Mouse (Mus musculus) macrophage (primary cell): ENCODE measurements around the gene Prune1. TPM values are rescaled to one million over a fixed set of nuclear protein-coding genes. Genes with fewer than 3 reads are reported as not detected.

ENCODE experiments used
- H3K27ac ChIP-seq: fragments of 350-480 bp; formaldehyde crosslinking; 2 replicates; pipeline ENCODE4 v1.9.0; 2021
- H3K36me3 ChIP-seq: fragments of 350-480 bp; formaldehyde crosslinking; 2 replicates; pipeline ENCODE4 v1.9.0; 2021; ENCODE audit errors: inconsistent target
- H3K4me3 ChIP-seq: fragments of 350-480 bp; formaldehyde crosslinking; 2 replicates; pipeline ENCODE4 v1.9.0; 2021; ENCODE audit errors: inconsistent target
- H3K79me2 ChIP-seq: fragments of 350-480 bp; formaldehyde crosslinking; 2 replicates; pipeline ENCODE4 v1.9.0; 2021; ENCODE audit errors: inconsistent target
- WGBS: methylation state at CpG from one replicate; pipeline ENCODE4 v1.1.7; 2026; ENCODE audit warnings: inconsistent platforms; ENCODE audit not compliant: missing documents; 5-methylcytosine and 5-hydroxymethylcytosine counted together
- polyA plus RNA-seq: library from polyadenylated mRNA; stranded (reverse); fragments of 250-400 nt; gene quantifications from 3 replicates; pipeline ENCODE4 v1.2.4, GENCODE M21; 2018; ENCODE audit warnings: inconsistent platforms

Gene Prune1
- polyA plus RNA-seq, 1 experiment from 2014 or later, result 27.9 TPM

DNA sequence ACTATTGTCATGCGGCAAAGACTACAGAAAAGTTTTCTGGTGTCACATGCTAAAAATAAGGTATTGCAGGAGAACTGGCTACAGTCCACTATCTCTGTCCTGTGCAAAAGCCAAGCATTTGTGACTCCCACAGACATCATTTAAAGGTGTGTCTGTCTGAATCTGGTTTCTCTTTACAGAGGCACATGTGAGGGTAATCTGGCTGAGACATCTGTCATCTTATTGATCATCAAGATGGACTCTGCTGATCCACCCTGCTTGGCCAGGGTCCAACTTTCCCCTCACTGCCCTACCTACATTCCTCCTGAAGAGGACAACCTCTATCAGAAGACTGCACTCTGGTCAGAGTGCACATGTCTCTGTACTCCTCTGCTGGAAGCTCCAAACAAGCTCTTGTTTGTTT lies 4.7 kb downstream of the Prune1 start:
- no peaks in the 10 kb centered on the region for H3K36me3 ChIP-seq
- H3K27ac ChIP-seq, result no peak overlapping the region
- WGBS, result 90% methylated on average over 1 of the region's 1 CpGs
- H3K4me3 ChIP-seq, result no peak overlapping the region
- H3K79me2 ChIP-seq, result peaks cover 89% of the 10 kb centered on the region

DNA sequence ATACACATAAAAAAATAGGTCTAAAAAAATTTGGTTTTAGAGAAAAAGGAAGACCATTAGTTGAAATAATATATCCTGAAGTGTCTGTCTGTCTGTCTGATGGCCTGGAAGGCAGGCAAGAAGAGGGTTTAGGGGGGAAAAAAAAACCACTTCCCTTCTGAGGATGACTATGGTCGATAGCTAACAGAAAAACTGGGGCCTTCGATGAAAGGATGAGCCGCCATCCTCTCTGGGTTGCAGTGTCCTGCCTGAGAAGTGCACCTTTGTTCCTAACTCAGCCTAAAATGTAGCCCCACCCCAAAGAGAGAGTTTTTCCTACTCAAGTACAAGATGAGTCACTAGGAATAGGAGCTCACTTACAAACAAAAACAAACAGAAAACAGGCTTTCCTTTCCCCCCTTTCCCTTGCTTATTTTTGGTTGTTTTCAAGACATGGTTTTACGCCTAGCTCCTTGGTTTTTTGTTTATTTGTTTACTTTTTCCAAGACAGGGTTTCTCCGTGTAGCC lies 5.4 kb downstream of the Prune1 start:
- H3K27ac ChIP-seq, result no peak overlapping the region
- WGBS, result 44% methylated on average over 5 of the region's 5 CpGs
- peaks cover 95% of the 10 kb centered on the region for H3K79me2 ChIP-seq
- H3K4me3 ChIP-seq, result no peak overlapping the region
- no peaks in the 10 kb centered on the region for H3K36me3 ChIP-seq

DNA sequence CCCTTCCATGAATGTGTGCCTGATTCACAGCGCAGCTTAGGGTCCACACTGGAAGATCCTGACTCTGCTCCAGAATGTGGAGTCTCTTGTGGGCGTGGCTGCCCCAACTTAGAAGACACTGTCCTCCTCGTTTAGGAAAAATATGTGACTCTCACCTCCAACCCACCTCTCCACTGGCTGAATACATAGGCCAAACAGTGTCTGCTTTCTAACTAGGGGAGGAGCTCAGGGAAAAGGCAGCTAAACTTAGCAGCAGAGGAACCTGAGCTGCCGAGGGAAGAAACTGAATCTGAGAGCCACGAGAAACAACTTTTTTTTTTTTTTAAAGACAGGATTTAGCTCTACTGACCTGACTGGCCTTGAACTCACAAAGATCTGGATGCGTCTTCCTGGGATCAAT lies 6.7 kb downstream of the Prune1 start:
- H3K79me2 ChIP-seq, result peaks cover 91% of the 10 kb centered on the region
- no peaks in the 10 kb centered on the region for H3K36me3 ChIP-seq
- no peak overlapping the region for H3K4me3 ChIP-seq
- no peak overlapping the region for H3K27ac ChIP-seq
- WGBS, result 62% methylated on average over 6 of the region's 6 CpGs

DNA sequence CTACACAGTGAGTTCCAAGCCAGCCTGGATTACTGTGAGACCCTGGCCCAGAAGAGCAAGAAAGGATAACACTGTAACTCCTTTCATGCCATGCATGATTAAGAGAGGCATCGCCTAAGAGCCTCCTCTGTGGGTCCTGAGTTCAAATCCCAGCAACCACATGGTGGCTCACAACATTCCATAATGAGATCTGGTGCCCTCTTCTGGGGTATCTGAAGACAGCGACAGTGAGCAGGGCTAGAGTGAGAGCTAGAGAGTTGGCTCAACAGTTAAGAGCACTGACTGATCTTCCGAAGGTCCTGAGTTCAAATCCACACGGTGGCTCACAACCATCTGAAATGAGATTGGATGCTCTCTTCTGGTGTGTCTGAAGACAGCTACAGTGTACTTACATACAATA lies 7.4 kb downstream of the Prune1 start:
- WGBS, result 100% methylated on average over 2 of the region's 4 CpGs
- H3K27ac ChIP-seq, result no peak overlapping the region
- H3K4me3 ChIP-seq, result no peak overlapping the region
- peaks cover 84% of the 10 kb centered on the region for H3K79me2 ChIP-seq
- 0 out of 2 replicates have a peak, but pooled peaks cover 5% of the 10 kb centered on the region for H3K36me3 ChIP-seq

DNA sequence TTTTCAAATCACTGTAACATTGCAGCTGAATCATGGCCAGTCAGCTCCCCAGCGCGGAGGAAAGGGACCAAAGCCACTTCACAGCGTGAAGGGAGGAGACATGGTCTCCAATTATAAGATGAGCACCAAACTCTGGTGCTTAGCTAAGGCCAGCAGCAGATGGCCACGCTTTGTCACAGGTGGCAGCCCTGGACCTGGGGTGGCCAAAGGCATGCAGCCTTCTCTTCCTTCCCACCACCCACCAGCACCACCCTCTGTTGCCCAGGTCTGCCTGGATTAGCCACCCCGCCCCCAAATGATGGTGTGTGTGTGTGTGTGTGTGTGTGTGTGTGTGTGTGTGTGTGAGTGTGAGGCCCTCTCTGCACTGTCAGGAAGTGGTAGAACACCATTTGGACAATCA lies 8.4 kb downstream of the Prune1 start:
- Histone ChIP-seq H3K4me3 (no peak overlapping the region), H3K27ac (no peak overlapping the region), H3K79me2 (peaks cover 74% of the 10 kb centered on the region; the same call in 1 of the 2 replicates), H3K36me3 (peaks cover 5% of the 10 kb centered on the region; the same call in 1 of the 2 replicates)
- 98% methylated on average over 4 of the region's 5 CpGs for WGBS

DNA sequence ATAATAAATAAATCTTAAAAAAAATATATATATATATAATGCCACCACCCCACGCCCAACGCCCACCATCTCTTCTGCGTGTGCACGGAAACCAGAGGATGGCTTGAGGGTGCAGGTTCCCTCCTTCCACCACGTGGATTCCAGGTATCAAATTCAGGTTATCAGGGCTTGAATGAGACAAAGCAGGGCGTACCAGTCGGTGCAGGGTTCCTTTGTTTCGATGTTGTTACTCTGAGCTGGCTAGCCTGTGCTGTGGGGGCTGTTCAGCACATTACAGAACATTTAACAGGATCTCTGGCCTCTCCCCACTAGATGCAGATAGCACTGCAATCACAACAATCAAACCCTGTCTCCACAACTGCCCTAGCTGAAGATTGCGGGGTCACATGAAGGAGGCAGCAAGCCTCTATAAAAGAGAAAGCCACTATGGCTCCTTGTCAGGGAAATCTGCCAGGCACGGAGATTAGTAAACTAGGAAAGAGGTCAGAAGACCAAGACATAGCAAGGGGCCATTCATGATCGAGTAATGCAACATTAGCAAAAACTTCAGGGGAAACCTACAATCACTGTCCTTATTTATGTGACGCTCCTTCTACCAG lies 11.0 kb downstream of the Prune1 start:
- 97% methylated on average over 12 of the region's 12 CpGs for WGBS
- H3K36me3 ChIP-seq, result peaks cover 26% of the 10 kb centered on the region

DNA sequence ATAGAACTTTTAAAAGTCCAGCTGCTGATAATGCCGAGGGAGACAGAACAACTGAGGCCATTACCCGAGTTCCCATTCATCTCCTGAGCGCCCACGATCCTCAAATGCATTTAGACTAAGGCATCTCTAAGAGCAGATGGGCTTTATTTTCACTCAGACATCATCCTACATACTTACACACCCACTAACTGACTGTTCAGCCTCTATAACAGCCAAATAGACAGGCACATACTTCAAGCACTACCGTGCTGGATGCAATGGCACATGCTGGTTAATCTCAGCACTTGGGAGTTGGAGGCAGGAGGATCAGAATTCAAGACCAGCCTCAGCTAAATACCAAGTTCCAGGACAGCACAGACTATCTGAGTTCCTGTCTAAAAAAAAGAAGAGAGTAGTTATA lies 12.1 kb downstream of the Prune1 start:
- WGBS, result 98% methylated on average over 5 of the region's 5 CpGs
- peaks cover 37% of the 10 kb centered on the region; the same call in 1 of the 2 replicates for H3K79me2 ChIP-seq
- no peak overlapping the region for H3K27ac ChIP-seq
- H3K4me3 ChIP-seq, result no peak overlapping the region
- H3K36me3 ChIP-seq, result peaks cover 26% of the 10 kb centered on the region

More for the DNA sequence above, 11.0 kb downstream of the Prune1 start:
- H3K4me3 ChIP-seq, result no peak overlapping the region
- H3K79me2 ChIP-seq, result peaks cover 48% of the 10 kb centered on the region; the same call in 1 of the 2 replicates
- H3K27ac ChIP-seq, result no peak overlapping the region

DNA sequence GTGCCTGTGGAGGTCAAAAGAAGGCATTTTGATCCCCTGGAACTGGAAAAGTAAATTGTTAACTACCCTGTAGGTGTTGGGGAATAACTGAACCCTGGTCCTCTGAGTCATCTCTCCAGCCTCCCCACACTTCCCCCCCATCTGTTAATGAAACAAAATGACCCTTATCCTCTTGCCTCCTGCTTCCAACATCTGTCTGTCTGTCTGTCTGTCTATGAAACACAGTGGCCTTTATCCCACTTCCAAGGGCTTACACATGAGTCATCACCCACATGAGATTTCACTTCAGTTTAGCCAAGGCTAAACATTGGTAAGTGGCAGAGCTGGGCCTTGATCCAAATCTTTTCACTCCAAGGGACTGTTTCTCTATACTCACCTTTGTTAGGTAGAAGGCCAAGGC lies 14.0 kb downstream of the Prune1 start:
- H3K79me2 ChIP-seq, result peaks cover 20% of the 10 kb centered on the region; the same call in 1 of the 2 replicates
- H3K4me3 ChIP-seq, result no peak overlapping the region
- peaks cover 26% of the 10 kb centered on the region for H3K36me3 ChIP-seq
- H3K27ac ChIP-seq, result no peak overlapping the region

DNA sequence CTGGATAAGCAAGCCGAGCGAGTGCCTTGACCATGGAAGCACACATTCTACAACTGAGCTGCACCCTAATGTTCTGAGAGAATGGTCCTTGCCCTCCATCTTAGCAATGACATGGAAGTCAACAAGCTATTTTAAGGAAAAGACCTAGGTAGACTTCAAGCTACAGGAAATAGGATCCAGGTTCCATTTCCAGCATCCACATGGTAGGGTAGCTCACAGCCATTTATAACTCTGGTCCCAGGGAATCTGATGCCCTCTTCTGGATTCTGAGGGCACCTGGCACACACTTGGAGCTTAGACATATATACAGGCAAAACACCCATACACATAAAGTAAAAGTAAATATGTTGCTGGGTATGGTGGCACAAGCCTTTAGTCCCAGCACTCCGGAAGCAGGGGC lies 15.8 kb downstream of the Prune1 start:
- H3K27ac ChIP-seq, result no peak overlapping the region
- H3K4me3 ChIP-seq, result no peak overlapping the region
- peaks cover 30% of the 10 kb centered on the region for H3K36me3 ChIP-seq
- 94% methylated on average over 3 of the region's 3 CpGs for WGBS
- H3K79me2 ChIP-seq, result peaks cover 4% of the 10 kb centered on the region; the same call in 1 of the 2 replicates

DNA sequence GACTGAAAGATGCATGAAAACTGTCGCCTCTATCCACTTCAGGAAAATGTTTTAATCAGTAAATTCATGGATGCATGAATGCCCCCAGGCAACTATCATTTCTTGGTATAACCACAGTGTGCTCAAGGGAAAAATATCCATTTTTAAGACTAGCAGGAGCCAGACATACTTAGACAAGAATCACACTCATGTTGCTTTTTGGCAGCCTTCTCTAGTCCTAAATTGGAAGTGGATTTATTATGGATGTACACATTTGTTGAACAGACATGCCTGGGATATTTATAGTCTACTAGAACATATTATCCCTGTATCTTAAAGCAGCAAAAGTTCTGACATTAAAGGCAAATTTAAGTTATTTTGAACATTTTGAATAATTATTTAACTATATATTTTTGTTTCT lies 17.2 kb downstream of the Prune1 start:
- no peaks in the 10 kb centered on the region; the same call in 1 of the 2 replicates for H3K79me2 ChIP-seq
- WGBS, result 87% methylated on average over 1 of the region's 1 CpGs
- H3K27ac ChIP-seq, result no peak overlapping the region
- peaks cover 30% of the 10 kb centered on the region for H3K36me3 ChIP-seq
- H3K4me3 ChIP-seq, result no peak overlapping the region

DNA sequence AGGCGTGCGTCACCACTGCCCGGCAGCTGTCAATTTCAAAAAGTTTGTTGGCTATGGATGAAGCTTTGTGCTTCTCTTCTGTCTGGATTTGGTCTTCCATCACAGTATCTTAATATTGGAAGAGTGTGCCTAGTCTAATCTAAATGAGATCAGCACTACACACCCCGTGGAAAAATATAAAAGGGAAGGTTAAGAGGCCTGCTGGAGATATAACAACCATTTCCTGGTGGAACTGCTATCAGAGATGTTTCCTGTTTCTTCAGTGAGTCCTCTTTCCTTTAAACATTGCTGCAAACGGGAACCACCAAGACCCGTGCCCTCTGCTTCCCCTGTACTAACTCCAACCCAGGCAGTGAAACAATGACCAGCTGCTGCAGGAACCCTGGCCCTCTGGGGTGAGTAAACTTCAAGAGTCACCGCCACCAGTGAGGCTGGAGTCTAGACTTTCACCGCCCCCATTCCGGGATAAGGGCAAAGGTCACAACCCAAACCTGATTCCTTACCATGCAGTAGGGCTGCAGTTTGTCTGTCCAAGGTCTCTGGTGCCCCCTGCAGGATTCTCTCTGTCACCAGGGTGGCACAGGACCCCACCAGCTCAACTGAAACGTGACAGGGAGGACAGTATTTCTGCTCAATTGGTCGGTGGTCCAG lies 18.7 kb downstream of the Prune1 start:
- Histone ChIP-seq H3K27ac (peak overlapping the region; percentile 46), H3K4me3 (no peak overlapping the region), H3K79me2 (no peaks in the 10 kb centered on the region), H3K36me3 (peaks cover 42% of the 10 kb centered on the region)
- 32% methylated on average over 11 of the region's 11 CpGs for WGBS

DNA sequence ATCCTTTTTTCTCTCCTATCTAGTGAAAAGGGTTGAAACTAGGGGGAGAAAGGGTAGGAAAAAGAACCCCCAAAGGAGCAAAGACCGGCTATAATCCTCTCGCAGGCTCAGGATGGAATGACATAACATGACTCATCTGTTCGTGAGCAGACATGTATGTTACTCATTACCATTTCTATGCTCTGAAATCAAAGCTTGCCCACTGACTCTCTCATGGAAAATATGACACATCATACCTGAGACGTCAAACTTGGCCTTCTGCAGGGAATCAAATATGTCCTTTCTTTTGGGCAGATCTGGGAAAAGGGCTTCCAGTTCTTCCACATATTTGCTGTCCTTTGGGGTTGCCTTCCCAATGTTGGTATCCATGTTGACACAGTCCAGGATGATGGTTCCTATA lies 19.9 kb downstream of the Prune1 start:
- Histone ChIP-seq H3K79me2 (no peaks in the 10 kb centered on the region), H3K4me3 (no peak overlapping the region), H3K27ac (no peak overlapping the region), H3K36me3 (peaks cover 41% of the 10 kb centered on the region)
- WGBS, result 91% methylated on average over 4 of the region's 4 CpGs

DNA sequence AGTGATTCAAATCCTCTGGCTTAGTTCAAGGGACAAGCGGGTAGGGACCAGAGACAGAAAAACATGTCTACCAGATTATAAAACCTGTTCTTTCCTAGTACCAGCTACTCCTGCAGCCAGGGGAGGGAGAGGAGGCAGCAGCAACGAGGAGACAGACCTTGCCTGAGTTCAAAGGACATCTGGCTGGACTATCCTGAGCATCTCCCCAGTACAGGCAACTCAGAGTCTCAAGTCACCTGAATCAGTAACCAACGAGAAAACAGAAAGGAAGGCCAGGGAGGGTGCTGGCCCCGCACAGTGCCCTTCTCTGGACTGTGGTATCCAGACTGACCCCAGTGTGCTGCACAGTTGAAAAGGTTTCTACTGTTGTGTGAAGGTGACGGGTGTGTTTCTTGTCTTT lies 24.9 kb downstream of the Prune1 start:
- WGBS, result 92% methylated on average over 5 of the region's 5 CpGs
- H3K4me3 ChIP-seq, result no peak overlapping the region
- no peak overlapping the region for H3K27ac ChIP-seq
- H3K79me2 ChIP-seq, result no peaks in the 10 kb centered on the region
- peaks cover 65% of the 10 kb centered on the region for H3K36me3 ChIP-seq

DNA sequence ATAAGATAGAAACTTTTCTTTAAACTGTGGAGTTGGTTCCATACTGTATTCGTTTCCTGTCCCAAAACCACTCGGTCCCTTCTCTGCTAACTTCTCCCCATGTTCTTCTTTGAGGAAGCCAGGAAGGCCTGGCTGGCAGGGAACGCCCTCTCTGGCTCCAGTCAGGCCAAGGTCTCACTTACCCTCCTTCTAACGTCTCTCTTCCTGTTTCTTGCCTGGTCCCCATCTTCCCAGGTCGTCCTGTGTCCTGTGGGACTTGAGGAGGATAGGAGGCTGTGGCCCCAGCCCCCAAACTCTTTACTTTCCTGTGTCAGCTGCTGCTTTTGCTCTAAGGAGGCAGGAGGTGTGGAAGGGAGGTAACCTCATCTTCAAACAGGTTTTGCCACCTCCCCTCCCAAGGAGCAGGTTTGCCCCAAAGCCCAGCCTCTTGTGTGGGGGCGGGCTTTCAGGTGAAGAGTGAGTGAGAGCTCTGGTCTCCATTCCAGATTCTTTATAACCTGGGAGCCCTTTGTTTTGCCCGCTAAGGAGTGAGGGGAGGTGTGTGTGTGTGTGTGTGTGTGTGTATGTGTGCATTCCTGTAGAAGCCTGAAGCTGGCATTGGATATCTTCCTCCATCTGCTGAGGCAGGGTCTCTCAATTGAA lies 31.0 kb downstream of the Prune1 start, which contains the start of gene Bnipl:
Gene Bnipl (minus strand): TSS at position 411 of the 642 bp plus-strand sequence.
- Histone ChIP-seq H3K4me3 (no peak within 1 kb of the TSS), H3K36me3 (peaks cover 26% of the 10 kb centered on the region; the same call in 1 of the 2 replicates), H3K79me2 (no peaks in the 10 kb centered on the region), H3K27ac (no peak within 1 kb of the TSS)
- WGBS, result 63% methylated on average over 7 of the region's 7 CpGs

DNA sequence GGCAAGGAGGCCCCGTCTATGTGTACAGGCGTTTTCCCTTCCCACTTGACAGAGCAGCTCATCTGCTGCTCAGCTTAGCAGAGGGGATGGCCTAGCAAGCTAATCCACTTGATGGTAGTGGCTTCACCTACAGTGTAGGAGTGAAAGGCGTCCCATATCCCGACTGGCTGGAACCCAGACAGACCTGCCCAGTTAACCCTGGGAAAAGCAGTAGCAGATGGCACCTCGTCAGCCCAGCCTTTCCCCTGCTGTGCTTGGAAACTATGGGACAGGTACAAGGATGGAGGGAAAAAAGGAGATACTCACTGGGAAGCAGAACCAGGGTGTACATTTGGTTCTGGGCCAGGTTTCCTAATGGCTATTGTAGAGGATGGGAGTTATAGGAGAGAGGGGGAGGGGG lies 31.5 kb downstream of the Prune1 start:
- WGBS, result 95% methylated on average over 5 of the region's 5 CpGs
- Histone ChIP-seq H3K36me3 (peaks cover 22% of the 10 kb centered on the region; the same call in 1 of the 2 replicates), H3K4me3 (no peak overlapping the region)

More for the DNA sequence above, 31.5 kb downstream of the Prune1 start:
- no peak overlapping the region for H3K27ac ChIP-seq
- H3K79me2 ChIP-seq, result no peaks in the 10 kb centered on the region
